Mouse (Mus musculus): ENCODE data around the gene Btf3l4. TPM values are rescaled to one million over a fixed set of nuclear protein-coding genes. Genes with fewer than 3 reads are reported as not detected.

The Btf3l4 gene
- total RNA-seq (2021): 10 to 100 TPM; 85.6 to 91.5 TPM
- long read RNA-seq, experiment 1, transcript Btf3l4-203 (6 exons, 1,033 nt): minor isoform, 7 of 141 reads
- long read RNA-seq, experiment 1, transcript Btf3l4-204 (6 exons, 3,141 nt): major isoform, 119 of 141 reads
- long read RNA-seq, experiment 1, partial matches to known transcripts: 8 of 141 reads
- long read RNA-seq, experiment 1, other reads (novel, unspliced or antisense): 7 of 141 reads
- long read RNA-seq, experiment 2, transcript Btf3l4-203 (6 exons, 1,033 nt): minor isoform, 12 of 95 reads
- long read RNA-seq, experiment 2, transcript Btf3l4-204 (6 exons, 3,141 nt): major isoform, 73 of 95 reads
- long read RNA-seq, experiment 2, partial matches to known transcripts: 5 of 95 reads
- long read RNA-seq, experiment 2, other reads (novel, unspliced or antisense): 3 of 95 reads

GRCm38 (mm10) chr4:108832916-108833827 lies at the start of gene Btf3l4:
Gene Btf3l4, minus strand, starts transcription at chr4:108833614.
- DNase-seq (ENCODE audit: low spot score in 2 of 2): peak; percentile 87 to 92

- peak; percentile 24 to 47 for DNase-seq (ENCODE audit: low spot score in 2 of 2)
Observed at GRCm38 (mm10) chr4:108878963-108879822, 45.8 kb upstream of the Btf3l4 start, which contains the start of gene Rab3b. Gene Rab3b, plus strand, starts transcription at chr4:108879063.

GRCm38 (mm10) chr4:108877901-108878300 lies 44.5 kb upstream of the Btf3l4 start:
- DNase-seq (ENCODE audit: low spot score in 2 of 2): no peak

GRCm38 (mm10) chr4:108873746-108874145 lies 40.3 kb upstream of the Btf3l4 start:
- DNase-seq (ENCODE audit: low spot score in 2 of 2): no peak

GRCm38 (mm10) chr4:108869730-108870374 lies 36.4 kb upstream of the Btf3l4 start:
- peak; percentile 89 to 98 for DNase-seq (ENCODE audit: low spot score in 2 of 2)

- DNase-seq (ENCODE audit: low spot score in 2 of 2): no peak
Observed at GRCm38 (mm10) chr4:108866806-108867205, 33.4 kb upstream of the Btf3l4 start.

GRCm38 (mm10) chr4:108848505-108848848 lies 15.1 kb upstream of the Btf3l4 start, which contains the start of gene A730015C16Rik:
Gene A730015C16Rik, minus strand, starts transcription at chr4:108848619.
- peak in 1 of 2 experiments; percentile 11 for DNase-seq (ENCODE audit: low spot score in 2 of 2)

GRCm38 (mm10) chr4:108847715-108848504 lies 14.5 kb upstream of the Btf3l4 start, which contains the start of gene Kti12:
Gene Kti12, plus strand, starts transcription at chr4:108847785.
- DNase-seq (ENCODE audit: low spot score in 2 of 2): peak; percentile 83 to 86

GRCm38 (mm10) chr4:108845824-108846569 lies 12.6 kb upstream of the Btf3l4 start:
- no peak for DNase-seq (ENCODE audit: low spot score in 2 of 2)

- no peak for DNase-seq (ENCODE audit: low spot score in 2 of 2)
Observed at GRCm38 (mm10) chr4:108843336-108843735, 9.9 kb upstream of the Btf3l4 start.

GRCm38 (mm10) chr4:108841920-108842578 lies 8.6 kb upstream of the Btf3l4 start:
- no peak for DNase-seq (ENCODE audit: low spot score in 2 of 2)

GRCm38 (mm10) chr4:108838031-108838430 lies 4.6 kb upstream of the Btf3l4 start:
- peak; percentile 7 to 16 for DNase-seq (ENCODE audit: low spot score in 2 of 2)

- no peak for DNase-seq (ENCODE audit: low spot score in 2 of 2)
Observed at GRCm38 (mm10) chr4:108835496-108835895, 2.1 kb upstream of the Btf3l4 start.

GRCm38 (mm10) chr4:108834971-108835311 lies 1.5 kb upstream of the Btf3l4 start:
- no peak for DNase-seq (ENCODE audit: low spot score in 2 of 2)

GRCm38 (mm10) chr4:108834115-108834970 lies 929 bp upstream of the Btf3l4 start, which contains the start of gene Txndc12:
Gene Txndc12, plus strand, starts transcription at chr4:108834601.
- DNase-seq (ENCODE audit: low spot score in 2 of 2): peak; percentile 75 to 80

GRCm38 (mm10) chr4:108833828-108834114 lies 357 bp upstream of the Btf3l4 start:
- DNase-seq (ENCODE audit: low spot score in 2 of 2): no peak

GRCm38 (mm10) chr4:108830698-108831097 lies 2.7 kb downstream of the Btf3l4 start:
- DNase-seq (ENCODE audit: low spot score in 2 of 2): no peak

Data from left cerebral cortex, adult 18-20 months (tissue).